Mouse (Mus musculus) cortical plate, adult 2 months (tissue): ENCODE measurements at regions not wholly inside any gene's neighbourhood (a gene's known extent, or its start where the extent isn't known, plus 50 kb on each side); places are given as distances from the start of the nearest gene placed in this dataset.

ENCODE experiments used
- CTCF ChIP-seq: fragments of 200-500 bp; IDR thresholded peaks from 2 replicates; pipeline ENCODE4 v1.5.1; 2011; ENCODE audit warnings: mild to moderate bottlenecking, control low read depth, low read length; ENCODE audit not compliant: insufficient read depth; ENCODE audit errors: extremely low read depth
- POLR2A ChIP-seq: fragments of 200-500 bp; IDR thresholded peaks from 2 replicates; pipeline ENCODE4 v1.6.1; 2011; ENCODE audit warnings: mild to moderate bottlenecking, low read length, control low read depth; ENCODE audit not compliant: insufficient read depth; ENCODE audit errors: extremely low read depth

DNA sequence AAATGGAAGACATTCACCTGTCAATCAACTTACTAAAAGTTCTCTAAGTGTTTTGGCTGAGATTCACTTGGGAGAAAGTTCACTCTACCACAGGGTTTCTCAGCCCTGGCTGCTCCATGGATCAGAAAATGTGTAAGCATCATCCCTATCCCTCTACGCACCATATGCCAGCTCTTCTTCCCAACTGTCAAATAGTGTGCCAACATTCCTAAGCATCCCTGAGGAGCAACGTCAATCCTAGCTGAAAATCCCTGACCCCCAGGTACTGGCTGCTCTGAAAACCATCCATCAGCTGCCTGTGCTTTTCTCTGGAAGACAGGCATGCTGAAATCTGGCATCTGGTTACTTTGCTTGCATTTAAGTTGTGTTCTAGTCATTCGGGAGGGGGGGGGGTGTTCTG, 436.5 kb upstream of the Gcfc2 start:
- TF ChIP-seq POLR2A (no peak), CTCF (no peak)
